Mouse (Mus musculus) erythroblast, embryonic 14.5 days (primary cell): ENCODE measurements at regions not wholly inside any gene's neighbourhood (a gene's known extent, or its start where the extent isn't known, plus 50 kb on each side); places are given as distances from the start of the nearest gene placed in this dataset.

Experiments
- GATA1 ChIP-seq: IDR thresholded peaks from 2 replicates; pipeline ENCODE4 v1.6.1; 2012; ENCODE audit warnings: low read length, inconsistent platforms, mixed read lengths
- TAL1 ChIP-seq: IDR thresholded peaks from 3 replicates; pipeline ENCODE4 v1.6.1; 2012; ENCODE audit warnings: low read length, inconsistent platforms, mixed read lengths

- no peak for TF ChIP-seq GATA1
- TF ChIP-seq TAL1: no peak
Measured at GRCm38 (mm10) chr4:89000855-89001254, 120.9 kb upstream of the Ifne start.
